Mouse (Mus musculus): ENCODE measurements around the gene Hand1.
"Not testable (repeated sequence)": the region's sequence is repeated elsewhere in the genome, so short reads cannot be mapped to it uniquely, and the experiment has no call there.

The Hand1 gene

DNA sequence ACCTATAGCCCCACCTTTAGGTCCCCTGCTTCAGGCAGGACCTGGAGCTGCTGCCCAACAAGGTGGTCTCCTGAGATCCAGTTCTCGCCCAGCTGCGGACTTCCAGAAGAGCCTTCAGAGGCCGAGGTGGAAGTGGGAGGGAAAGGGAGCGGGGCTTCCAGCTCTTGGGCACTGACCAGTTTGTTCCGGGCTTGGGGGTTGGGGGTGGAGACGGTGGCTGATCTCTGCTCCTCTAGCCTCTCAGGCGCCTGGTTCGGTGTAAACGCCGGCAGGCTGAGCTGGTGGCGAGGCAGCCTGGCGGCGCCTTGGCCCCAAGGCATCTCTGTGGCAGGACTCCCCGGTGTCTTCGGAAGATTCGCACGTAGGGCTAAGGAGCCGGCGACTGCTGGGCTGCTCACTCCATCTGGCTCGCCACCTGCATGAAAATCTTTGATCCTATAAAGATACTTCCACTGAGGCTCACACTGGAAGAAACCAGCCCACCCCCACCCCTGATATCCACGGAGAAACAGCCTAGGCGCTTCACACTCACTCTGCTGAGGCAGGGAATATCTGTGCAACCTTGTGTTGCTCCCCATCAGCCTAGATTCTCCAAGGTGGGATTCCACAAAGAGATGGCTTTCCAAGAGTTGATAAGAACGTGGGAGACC lies at the start of gene Hand1:
Gene Hand1 (minus strand): TSS at position 267 of the 650 bp plus-strand sequence.
- no peak for DNase-seq

DNA sequence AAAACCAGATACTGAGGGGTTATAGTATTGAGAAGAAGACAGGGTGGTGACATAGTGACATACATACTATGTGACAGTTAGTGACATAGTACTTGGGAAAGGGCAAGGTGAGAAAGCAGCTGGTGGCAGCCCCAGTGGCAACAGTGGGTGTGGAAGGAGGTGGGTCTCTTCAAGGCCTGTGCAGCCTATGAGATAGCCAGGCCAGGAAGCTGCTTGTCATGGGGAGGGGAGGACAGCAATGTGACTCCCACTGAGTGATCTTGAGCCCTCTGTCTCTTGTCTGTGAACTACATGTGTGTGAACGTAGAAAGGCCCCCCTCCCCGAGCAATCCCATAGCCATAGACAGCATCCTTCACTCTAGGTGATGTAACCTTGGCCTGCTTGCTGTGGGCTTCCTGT lies 43.5 kb upstream of the Hand1 start:
- no peak for DNase-seq

DNA sequence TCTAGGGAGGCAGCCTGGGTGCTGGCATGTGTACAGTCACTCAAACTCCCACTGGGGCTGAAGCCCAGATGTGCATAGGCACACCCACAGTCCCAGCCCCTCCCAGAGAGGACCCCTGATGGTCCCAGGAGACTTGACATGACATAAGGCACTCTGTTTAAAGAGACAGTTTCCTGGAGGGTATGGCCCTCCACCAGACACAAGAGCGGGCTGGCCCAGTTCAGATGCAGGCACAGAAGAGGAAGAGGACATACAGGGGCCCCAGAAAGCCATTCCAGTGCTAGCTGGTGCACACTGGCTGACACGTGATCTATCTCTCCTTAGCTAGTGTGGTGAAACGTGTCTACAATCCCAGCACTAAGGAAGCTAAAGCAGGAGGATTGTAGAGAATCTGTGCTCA lies 40.4 kb upstream of the Hand1 start:
- no peak for DNase-seq

DNA sequence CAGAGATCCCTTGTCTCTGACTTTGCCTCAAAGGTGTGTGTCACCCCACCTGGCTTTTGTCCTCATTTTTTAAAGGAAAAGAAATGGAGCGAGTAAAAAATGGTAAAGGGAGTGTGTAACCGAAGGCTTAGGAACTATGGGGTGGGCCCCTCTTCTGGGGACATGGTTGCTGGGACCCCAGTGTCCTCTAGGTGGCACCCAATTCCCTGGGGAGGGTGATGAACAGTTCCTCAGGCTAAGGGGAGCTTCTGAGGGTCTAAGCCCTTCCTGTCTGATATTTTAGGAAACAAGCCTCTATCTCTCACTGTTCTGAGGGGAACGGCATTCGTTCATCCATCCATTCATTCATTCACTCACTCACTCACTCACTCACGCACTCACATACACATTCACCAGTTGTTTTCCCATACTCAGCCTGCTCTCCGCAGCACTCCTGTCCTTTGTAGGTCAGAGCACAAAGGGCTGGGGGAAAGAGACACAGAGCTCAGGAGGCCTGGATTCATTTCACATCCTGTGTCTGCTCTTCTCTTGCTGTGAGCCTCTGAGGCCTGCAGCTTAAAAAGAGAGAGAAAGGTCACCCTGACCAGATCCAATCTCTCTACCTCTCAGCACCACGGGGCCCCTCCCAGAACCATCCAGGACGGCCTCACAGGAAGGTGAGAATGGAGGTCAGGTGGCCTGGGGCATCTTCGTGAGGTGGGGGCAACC lies 36.3 kb upstream of the Hand1 start:
- no peak for DNase-seq

DNA sequence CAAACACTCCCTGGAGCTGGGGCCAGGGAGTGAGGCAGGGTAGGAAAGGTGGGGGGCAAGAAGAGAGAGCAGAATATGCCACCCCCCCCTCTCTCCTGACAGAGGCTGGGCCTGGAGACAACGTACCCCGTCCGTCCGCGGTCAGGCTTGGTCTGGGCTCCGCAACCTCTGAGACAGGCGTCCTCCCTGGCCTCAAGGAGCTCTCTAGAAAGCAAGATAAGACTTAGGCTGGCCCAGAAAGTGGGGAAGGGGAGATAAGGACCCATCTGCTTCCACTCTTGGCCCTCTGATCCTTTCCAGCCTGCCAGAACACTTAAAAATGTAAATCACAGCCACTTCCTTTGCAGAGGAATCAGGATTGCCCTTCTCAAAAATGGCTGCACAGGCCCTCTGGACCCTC lies 33.8 kb upstream of the Hand1 start:
- no peak for DNase-seq

DNA sequence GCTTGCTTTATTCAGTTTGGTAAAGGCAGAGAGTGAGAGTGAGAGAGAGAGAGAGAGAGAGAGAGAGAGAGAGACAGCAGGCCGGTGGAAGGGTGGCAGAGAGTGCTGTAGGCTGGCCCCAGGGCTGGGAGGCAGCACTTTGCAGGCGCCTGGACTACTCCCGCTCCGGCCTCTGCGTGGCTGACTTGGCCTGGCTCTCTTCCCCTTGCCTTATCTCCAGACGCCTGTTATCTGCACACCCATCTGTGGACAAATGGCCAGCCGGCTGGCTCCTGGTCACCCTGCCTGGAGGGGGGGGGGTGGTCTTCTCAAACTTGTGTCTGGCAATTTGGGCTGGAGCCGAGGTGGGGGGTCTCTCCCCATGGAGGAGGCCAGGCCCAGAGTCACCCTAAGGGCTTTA lies 32.0 kb upstream of the Hand1 start:
- no peak for DNase-seq

DNA sequence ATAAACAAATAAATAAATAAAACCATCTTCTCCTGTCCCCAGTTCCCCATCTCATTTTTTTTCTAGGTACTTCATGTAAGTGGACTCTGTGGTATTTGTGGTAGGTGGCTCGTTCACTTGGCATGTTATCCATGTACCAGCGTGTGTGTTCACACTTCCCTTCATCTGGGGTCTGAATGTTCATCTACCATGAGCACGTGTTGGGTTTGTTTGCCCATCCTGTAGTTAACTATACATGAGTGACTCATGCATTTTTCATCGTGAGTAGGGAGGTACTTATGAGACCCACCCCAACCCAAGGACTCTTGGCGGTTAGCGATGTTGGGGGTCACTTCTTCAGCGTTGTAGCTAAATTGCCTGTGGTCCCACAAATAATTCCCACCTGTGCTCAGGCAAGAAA lies 29.5 kb upstream of the Hand1 start:
- DNase-seq: no peak

DNA sequence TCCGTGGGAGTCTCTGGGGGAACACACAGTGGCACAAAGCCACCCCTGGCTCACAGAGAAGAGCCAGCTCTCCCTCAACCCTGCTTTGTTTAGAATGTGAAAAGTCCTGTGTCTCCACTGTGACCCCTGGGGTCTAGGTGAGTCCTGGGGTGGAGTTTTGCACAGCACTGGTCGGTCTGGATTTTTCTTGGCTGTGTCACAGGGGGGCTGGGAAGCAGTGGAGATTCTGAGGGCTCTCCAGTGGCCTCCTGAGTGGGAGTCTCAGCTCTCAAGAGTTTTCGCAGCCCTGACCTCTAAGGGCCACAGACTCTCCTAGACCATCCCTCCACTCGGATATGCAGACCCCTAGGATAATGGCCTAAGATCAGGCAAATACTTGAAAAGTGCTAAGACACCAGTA lies 25.1 kb upstream of the Hand1 start:
- DNase-seq: no peak

DNA sequence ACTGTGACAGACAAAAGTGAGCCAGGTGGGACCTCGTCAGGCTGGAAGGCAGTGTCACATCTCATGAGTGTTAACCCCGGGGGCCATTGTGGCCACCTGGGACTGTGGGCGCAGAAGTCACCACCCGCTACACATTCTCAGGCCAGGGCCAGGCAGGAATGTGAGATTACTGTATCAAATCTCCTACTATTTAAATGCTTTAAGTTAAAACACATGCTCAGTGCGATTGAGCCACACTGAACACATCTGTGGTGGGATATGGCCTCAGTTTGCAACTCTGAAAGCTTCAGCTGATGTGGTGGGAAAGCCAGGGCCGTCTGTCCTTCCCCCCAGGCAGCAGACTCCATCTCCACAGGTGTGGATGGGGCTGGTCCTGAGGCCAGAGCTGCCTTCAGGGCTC lies 21.0 kb upstream of the Hand1 start:
- DNase-seq: no peak

DNA sequence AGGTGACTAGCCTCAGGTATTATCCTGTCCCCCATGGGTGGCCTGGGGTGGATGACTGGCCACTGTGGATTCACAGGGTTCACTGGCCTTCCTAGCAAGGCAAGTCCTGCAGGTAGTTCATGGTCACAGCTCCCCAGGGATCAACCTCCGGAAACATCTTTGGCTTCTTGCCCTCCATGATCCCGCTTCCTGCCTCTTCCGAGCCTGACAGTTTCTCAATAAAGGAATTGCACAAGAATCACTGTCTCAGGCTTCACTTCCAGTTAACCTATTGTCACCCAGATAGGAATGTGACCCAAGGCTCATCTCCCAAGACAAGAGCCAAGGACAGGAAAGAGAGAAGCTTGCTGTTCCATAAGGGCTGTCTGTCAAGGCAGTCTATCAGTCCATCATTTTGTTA lies 18.3 kb upstream of the Hand1 start:
- no peak for DNase-seq

DNA sequence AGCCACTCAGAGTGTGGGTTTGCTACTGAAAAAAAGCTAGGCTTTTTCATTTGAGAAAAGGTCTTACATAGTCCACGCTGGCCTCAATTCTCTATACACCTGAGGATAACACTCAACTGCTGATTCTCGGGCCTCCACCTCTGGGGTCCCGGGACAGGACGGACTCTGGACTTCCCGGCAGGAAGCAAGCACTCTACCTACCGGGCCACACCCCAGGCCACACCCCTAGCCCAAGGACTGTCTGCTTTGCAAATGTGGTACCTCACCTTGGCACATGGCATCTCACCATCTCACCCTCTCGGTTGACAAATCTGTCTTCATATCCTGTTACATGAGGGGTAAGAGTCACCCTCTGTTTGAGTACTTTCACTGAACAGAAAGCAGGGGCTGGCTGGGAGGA lies 17.7 kb upstream of the Hand1 start:
- no peak for DNase-seq

DNA sequence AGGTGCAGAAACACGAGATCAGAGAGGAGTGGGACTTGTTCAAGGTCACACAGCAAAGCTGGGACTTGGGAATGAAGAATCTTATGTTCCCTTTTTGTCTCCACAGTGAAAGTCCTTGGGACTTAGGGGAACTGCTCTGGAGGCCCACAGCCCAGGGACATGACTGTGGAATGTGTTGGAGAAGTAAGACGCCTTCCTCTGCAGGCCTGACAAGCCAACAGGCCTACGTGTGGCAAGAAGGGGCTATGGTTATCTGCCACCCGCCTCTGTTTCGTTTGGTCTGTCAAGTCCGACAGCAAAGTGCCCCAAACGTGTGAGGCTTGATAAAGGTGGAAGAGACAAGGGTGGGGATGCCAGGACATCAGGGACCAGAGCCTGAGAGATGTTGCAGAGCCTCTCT lies 14.8 kb upstream of the Hand1 start:
- no peak for DNase-seq

DNA sequence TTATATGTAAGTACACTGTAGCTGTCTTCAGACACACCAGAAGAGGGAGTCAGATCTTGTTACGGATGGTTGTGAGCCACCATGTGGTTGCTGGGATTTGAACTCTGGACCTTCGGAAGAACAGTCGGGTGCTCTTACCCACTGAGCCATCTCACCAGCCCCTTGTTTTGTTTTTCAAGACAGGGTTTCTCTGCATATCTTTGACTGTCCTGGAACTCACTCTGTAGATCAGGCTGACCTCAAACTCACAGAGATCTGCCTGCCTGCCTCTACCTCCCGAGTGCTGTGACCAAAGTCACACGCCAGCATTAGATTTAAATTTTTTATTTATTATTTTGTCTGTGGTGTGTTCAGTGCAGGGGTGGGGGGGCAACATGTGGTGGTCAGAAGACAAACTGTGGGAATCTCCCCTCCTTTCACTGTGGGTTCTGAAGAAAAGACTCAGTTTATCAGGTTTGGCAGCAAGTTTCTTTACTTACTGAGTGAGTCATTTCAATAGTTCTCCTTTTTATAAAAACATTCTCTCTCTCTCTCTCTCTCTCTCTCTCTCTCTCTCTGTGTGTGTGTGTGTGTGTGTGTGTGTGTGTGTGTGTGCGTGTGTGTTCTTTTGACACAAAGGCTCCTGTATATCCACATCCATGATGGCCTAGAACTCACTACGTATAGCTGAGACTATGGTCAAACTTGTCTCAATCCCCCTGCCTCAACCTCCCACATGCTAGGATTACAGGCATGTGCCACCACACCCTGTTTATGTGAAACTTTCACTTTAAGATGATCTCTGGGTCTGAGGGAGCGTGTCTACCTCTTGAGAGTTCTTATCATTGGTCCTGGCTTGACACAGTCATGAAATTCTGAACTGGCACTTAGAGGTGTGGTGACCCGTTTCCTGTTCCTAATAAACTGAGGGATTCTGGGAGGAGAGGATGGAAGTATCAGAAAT lies 14.1 kb upstream of the Hand1 start:
- DNase-seq: not testable (repeated sequence)

DNA sequence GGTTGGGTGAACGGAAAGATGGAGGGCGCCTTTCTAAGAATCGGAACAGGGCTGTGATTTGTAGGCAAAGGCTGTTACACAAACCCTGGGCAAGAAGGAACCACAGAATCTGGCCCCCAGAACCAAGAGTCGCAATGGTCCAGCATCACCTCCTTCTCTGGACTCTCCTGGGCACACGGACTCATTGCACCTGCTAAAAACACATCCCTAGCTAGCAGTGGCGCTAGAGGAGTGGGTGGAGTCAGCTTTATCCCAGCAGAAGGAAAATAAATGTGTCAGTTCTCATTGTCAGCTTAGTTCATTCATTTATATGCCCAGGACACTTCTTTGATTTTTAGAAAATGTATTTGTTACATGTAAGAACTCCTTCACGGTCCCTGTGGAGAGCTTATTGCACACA lies 8.8 kb upstream of the Hand1 start:
- no peak for DNase-seq

DNA sequence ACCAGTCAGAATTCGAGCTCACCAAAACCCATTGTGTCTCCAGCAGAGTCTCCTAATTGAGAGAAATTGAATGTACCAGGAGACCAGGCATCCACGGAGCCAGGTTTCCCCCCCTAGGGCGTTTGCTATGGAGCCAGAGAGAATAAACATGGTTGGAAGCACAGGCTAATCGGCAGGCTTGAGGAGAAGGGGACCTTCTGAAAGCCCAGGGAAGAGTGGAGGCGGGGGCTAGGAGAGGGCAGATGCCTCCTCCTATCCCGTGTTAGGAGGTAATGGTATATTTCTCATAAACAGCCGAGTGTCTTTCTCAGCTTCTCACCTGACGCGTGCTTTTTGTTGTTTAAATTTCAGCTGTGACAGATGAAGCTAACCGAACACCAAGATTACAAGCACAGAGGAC lies 8.4 kb upstream of the Hand1 start:
- no peak for DNase-seq

DNA sequence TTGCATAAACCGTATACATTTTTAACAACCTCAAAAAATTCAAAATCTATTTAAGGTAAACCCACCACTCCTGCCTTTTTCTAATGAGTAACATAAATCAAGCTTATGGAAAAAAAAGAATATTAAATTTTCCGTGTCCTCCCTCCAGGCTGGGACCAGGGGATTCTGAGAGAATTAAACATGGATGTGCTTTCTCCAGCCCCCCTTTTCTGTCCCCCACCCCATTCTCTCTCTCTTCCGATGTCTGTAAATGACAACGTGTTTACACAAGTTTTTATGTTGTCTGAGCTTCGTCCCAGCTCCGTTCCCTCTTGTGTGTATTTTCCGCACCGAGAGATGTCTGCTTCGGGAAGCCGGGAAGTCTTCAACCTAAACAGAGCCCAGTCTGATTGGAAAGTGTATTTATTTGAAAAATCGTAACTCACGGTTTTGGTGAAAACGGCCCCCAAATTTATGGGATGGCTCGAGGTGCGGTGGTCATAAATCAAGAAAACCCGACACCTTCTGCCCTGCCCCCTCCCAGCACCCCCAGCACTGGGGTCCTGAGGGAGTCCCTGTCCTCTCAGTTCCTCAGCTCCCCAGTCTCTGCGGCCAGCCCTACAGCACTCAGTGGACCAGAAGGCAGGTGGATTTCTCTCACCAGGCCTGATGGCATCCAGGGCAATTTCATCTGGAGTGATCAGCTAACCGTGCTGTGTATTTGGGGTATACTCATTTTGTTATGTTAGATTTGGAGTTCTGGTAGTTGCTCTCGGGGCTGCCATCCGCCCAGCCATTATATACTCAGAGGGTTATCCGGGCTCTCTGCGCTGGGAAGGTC lies 5.5 kb upstream of the Hand1 start:
- no peak for DNase-seq

DNA sequence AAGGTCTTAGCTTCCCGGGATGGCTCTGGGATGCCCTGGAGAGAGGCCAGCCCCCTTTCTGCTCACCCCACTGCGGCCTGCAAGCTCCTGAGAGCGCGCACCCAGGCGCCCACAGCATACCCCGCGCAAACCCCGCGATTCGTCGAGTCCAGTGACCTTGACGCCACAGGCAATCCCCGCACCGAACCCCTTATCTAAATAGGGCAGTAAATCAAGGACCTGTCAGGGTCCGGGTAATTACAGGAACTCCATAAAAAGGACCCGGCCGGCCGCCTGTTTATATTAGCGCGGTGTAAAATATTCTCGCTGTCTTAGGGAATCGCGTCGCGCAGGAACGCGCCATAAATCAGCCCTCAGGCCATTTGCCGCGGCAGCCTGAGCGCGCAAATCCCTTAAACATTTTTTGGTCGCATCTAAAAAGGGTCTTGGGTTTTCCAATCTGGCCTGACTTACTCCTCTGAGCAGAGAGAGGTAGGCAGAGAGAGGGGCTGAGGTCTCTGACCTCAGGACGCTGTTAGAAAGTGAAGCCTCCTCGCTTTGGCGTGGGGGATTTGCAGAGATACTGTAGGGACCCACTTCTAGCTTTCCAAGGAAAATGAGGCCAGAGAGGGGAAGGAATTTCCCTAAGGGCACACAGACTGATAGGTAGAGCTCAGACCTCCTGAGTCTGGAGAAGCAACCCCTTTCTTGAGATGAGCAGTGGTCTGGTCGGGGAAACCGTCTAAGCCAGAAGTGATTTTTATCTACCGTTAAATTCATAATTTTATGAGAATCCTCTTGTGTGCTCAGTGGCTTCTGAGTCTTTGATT lies 4.5 kb upstream of the Hand1 start:
- DNase-seq: no peak

DNA sequence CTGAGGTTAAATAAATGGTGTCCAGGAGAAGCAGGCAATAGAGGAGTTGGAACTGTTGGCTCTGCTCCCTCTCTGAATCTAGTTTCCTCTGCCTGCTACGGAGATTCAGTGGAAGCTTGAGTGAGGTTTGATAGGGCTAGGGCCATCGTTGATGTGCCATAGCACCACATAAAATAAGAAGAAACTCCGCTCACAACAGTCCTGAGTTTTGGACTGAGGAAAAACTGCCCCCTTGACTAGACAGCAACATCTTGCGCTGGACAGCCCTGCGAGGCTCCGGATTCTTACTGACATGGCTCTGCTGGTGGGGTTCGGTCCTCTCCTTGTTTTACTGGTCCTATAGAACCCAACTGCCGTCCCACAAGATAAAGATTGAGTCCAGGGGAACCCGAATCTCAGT lies 3.8 kb upstream of the Hand1 start:
- no peak for DNase-seq

DNA sequence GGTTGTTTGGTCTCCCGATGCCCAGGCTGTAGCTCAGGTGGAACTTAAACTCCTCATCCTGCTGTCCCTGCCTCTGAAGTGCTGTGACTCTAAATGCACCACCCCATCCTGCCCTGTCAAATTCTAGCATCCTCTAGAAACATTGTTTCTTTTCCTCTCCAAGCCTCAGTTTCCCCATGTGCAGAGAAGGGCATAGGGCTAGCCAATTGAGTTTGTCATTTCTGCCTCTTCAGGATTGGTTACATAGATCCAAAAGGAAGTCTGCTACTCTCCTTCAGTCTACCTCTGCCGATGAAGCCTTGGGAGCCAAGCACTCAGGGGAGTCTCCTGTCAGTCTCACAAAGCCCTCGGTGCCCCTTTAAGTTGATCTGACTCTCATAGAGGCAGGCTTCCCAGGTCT lies 3.3 kb upstream of the Hand1 start:
- DNase-seq: no peak

DNA sequence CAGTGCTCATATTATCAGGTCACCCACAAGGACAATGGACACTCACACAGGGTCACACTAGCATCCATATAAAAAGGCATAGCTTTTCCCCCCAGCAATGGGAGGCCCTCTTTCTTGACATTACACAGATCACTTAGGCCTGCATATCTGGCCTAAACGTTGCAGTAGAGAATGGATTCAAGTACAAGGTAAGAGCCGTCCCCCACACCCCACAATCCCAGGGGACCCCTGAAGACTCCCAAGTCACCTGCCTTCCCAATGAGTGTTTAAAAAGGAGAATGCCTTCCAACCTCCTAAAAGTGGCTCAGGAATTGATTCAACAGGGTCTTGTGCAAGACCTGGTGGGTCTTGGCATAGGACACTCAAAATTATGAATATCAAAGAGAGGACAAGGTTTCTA lies 2.7 kb upstream of the Hand1 start:
- no peak for DNase-seq

DNA sequence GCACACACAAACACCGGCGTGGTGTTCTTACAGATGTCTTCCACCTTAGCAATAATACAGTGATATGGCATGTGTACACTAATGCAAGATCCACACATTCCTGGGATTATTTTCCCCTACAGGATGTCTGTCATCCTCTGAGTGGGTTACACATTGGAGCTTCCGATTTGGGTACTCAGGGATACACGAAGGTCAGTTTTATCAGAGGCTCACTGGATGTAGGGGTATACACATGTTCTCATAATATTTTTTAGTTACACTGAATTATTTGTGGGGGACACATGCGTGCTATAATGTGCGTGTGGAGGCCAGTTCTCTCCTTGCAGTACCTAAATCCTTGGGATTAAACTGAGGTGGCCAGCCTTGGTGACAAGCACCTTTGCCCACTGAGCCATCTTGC lies 1.4 kb upstream of the Hand1 start:
- no peak for DNase-seq
